Mouse (Mus musculus) spleen, embryonic (tissue): ENCODE results near the gene Map6.

Experiments
- CTCF ChIA-PET: fragments of 350-600 bp; sonication (Branson Sonifier 250); formaldehyde crosslinking; loops from one replicate; lab custom pipeline; 2022; lab: Charles Lee

Gene Map6

DNA sequence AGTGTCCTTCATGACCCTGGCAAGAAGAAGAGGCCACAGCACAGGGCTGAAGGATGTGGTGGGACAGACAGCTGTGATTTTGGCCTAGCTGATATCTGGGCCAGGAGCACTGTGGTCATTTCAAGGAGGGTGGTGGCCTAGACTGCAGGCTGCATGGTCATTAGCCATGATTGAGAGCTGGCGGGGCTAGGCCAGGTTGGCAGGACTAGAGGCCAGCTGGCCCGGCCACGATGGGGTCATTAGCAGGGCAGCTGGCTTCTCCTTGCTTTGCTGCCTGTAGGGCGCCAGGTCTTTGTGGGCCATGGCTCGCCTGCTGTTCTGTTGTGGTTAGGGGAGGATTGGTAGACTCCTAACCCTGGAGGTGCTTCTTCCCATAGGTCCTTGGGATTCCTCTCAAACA is 118.8 kb downstream of the Map6 start:
- CTCF ChIA-PET = no interaction called here
